Mouse (Mus musculus) gastrocnemius, postnatal 14 days (tissue): ENCODE results near the gene Zzef1. TPM values are rescaled to one million over a fixed set of nuclear protein-coding genes. Genes with fewer than 3 reads are reported as not detected.

ENCODE experiments used
- DNase-seq: peaks from one replicate; pipeline ENCODE4 v3.0.0; 2021; ENCODE audit warnings: mixed read lengths
- intact Hi-C: fragments of 180-260 bp; cut with DNase I; formaldehyde crosslinking; loops from one replicate; pipeline ENCODE4 v1.15.1; 2025; ENCODE audit warnings: low total_unique reads
- total RNA-seq, 2 experiments: library from RNA; stranded (reverse); gene quantifications; 2 replicates each; pipeline ENCODE4 v1.2.3; 2021

Zzef1 gene
- total RNA-seq, 2 experiments from 2014 or later = 13.2 to 14.2 TPM

GRCm38 (mm10) chr11:72951137-72952000, 155.3 kb downstream of the Zzef1 start:
- intact Hi-C loops = no loop called here
- DNase-seq = no peak

- intact Hi-C loops = no loop called here
- no peak for DNase-seq
These were observed 156.2 kb downstream of the Zzef1 start for GRCm38 (mm10) chr11:72952226-72952625.

DNA sequence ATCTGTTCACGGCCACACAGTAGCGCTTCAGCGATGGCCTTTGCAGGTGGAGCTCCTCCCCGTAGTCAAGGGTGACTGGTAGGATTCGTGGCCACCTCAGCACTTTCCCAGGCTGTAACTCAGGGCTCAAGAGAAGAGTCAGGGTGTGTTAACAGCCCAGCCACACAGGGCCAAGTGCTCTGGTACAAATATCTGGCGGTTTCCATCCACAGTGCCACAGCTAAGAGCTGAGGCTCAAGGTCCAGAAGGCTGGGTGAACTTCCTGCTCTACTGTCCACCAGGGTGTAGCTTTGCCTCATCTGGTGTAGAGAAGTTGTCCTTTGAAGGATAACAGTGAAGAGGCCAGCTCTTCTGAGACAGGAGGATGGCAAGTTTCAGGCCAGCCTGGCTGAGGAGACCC, 156.7 kb downstream of the Zzef1 start:
- DNase-seq = no peak
- intact Hi-C loops = no loop called here

- intact Hi-C loops = no loop called here
- DNase-seq = no peak
These were observed 157.1 kb downstream of the Zzef1 start for GRCm38 (mm10) chr11:72953116-72953439.

DNA sequence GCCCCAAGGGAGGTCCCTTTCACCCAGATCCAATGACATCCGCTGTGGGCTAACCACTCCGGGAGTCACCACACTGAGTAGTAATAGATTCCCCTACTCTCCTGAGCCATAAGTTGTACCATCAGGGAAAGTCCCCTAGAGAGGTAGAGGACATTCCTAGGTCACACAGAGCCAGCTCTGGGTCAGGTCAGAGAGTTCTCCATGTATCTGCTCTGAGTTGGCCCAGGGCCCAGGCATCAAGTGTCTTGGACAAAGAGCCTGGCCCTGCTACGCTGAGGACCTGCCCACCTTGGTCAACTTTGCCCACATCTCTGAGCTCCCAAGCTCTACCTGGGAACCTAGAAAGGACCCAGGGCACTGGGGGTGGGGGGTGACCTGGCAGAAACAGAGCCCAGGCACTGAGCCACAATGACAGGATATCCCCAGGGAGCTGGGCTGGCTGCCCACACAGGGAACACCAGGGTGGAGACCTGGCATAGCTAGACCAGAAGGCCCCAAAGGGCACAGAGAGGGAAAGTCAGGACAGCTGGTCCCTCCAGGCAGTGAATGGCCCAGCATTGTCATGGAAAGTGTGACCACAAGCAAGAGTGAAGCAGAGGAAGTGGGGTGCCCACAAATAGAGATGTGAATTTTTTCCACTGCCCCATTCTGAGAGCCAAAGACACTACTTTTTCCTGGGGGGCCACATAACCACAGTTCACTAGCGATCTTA, 157.6 kb downstream of the Zzef1 start:
- intact Hi-C loops = no loop called here
- DNase-seq = peak; percentile 46

- intact Hi-C loops = no loop called here
- no peak for DNase-seq
These were observed 158.2 kb downstream of the Zzef1 start for GRCm38 (mm10) chr11:72954216-72954615.

GRCm38 (mm10) chr11:72955339-72955974, 159.4 kb downstream of the Zzef1 start:
- no peak for DNase-seq
- intact Hi-C loops = no loop called here

GRCm38 (mm10) chr11:72957318-72957717, 161.3 kb downstream of the Zzef1 start:
- intact Hi-C loops = no loop called here
- DNase-seq = no peak

DNA sequence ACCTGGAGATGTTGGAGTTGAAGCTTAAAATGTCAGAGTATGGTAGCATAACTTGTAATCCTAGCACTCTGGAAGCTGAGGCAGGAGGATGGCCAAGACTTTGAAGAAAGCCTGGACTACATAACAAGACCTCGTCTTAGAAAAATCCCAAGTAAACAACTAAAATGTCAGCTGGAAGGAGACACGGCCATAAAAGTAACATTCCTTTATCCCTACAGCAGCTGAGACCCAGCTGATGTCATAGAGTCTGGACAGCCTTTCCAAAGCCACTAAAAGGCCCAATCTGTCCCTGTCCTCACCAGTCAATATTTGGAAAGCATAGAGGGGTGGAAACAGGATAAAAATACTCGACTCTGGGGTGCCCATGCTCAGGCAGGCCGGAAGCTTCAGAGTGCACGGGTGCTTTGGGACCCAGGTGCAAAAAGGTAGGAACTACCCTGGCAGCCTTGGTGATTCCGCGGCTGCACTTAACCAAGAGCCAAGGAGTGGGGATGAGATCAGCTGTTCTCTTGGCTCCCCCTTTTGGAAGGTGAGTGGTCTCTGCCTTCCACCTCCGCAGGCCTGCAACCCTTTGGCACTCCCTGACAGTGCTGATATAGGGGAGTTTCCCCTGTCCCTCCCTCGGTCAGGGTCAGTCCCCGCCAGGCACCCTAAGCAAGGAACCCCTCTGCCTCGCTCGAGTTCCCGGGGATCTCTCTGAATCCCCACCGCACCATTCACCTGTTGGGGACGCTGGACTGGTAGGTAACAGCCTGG, 164.1 kb downstream of the Zzef1 start:
- intact Hi-C loops = no loop called here
- no peak for DNase-seq

DNA sequence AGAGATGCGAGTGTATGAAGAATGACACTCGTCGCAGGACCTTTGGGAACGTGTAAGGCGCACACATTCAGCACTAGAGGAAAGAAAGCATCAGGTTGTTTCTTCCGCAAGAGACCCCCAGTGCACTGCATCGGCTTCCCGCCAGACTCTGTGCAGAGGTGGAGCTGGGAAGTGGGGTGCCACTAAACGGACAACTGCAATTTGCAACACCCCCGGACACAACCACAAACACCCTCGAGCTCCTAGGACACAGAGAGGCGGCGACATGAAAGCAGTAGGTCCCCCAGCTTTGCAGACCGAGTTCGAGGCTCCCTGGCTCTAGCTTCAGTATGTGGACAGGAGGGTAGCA, 164.7 kb downstream of the Zzef1 start:
- intact Hi-C loops = no loop called here
- no peak for DNase-seq

DNA sequence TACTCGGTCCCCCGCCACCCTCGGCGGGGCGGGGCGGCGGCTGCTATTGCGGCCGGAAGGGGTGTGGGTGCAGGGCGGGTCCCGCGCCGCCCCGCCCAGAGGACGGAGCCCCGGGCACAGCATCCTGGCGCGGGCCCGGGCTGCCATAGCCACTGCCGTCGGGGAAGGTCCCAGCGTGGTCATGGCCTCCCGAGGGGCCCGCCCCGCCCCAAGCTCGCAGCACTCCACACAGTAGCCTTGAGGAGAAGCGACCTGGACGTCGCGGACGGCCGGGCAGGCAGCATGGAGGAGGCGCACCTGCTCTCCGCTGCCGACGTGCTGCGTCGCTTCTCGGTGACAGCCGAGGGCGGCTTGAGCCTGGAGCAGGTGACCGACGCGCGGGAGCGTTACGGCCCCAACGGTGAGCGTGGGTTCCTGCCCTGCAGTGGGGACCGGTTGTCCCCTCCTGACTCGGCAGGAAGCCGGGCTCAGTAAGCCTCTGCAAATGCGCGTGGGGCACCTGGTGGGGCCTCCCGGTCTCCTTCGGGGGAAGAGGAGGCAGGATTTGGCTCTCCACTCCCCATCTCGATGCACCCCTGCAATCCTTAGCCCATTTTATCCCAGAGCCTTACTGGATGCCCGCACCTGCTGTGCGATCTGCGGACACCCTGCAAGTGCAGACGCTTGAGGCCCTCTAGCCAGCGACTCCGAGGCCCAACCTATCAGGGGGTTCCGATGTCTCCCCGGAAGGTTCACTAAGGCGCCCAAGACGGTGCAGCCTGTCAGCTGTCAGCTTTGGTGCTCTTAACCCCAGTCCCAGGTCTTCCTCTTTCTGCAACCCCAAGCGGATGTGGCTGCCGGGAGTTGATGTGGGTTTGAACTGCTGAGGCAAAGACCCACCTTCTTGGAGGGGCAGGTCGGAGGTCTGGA, 165.3 kb downstream of the Zzef1 start, which contains the start of gene Atp2a3:
Gene Atp2a3, plus strand, starts transcription at position 98 of the 909 bp plus-strand sequence.
- intact Hi-C loops = no loop called here
- DNase-seq = peak; percentile 39

DNA sequence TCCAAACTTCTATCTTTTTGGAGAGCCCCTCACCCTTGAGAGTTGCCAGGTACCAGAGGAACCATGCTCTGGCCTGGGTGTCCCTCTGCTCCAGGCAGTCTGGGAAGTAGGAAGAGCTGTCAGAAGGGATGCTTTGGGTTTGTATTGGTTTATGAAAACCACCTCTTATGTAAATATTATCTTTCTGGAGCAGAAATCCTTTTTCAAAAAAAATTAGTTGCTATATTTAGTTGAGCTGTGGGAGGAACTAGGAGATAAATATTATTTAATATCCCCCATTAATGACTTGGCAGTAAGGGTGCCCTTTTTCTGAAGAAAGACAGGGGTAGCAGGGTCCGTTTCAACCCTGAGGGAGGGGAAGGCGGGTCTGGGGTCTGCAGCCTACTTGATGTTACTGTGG, 166.4 kb downstream of the Zzef1 start:
- intact Hi-C loops = no loop called here
- no peak for DNase-seq

- DNase-seq = no peak
- intact Hi-C loops = no loop called here
These were observed 167.2 kb downstream of the Zzef1 start for GRCm38 (mm10) chr11:72963058-72963788.

- intact Hi-C loops = no loop called here
- no peak for DNase-seq
These were observed 167.8 kb downstream of the Zzef1 start for GRCm38 (mm10) chr11:72963789-72964294.

DNA sequence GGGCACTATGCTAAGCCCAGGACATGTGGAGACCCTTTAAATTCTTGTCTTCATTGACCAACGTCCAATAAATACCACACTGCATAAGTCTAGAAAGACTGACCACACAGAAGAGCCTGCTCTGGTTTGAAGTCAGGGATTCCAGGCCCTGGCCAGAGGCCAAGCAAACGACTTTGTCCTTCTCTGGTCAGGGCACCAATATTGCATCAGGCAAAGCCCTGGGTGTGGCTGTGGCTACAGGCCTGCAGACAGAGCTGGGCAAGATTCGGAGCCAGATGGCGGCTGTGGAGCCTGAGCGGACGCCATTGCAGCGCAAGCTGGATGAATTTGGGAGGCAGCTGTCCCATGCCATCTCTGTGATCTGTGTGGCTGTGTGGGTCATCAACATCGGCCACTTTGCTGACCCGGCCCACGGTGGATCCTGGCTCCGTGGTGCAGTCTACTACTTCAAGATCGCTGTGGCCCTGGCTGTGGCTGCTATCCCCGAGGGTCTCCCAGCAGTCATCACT, 179.0 kb downstream of the Zzef1 start:
- no peak for DNase-seq
- intact Hi-C loops = no loop called here
